Mouse (Mus musculus) heart, adult 2 months (tissue): Measurements from ENCODE around the gene Psmc3ip. TPM values are rescaled to one million over a fixed set of nuclear protein-coding genes. Genes with fewer than 3 reads are reported as not detected.

ENCODE experiments used
- DNase-seq, 2 experiments: peaks; one replicate each; pipeline ENCODE4 v3.0.0; 2021
- H3K27ac ChIP-seq: fragments of 200-600 bp; 2 replicates; pipeline ENCODE4 v1.8.1; 2022
- H3K27me3 ChIP-seq: fragments of 200-500 bp; 2 replicates; pipeline ENCODE4 v1.6.1; 2012; ENCODE audit warnings: mild to moderate bottlenecking, low read length, inconsistent platforms, mixed read lengths; ENCODE audit not compliant: control insufficient read depth, insufficient read depth
- H3K36me3 ChIP-seq: fragments of 200-500 bp; 2 replicates; pipeline ENCODE4 v1.6.1; 2012; ENCODE audit warnings: low read length, inconsistent platforms; ENCODE audit not compliant: control insufficient read depth, insufficient read depth
- H3K4me1 ChIP-seq: fragments of 200-500 bp; 2 replicates; pipeline ENCODE4 v1.6.1; 2011; ENCODE audit warnings: low read length; ENCODE audit not compliant: control insufficient read depth, insufficient read depth
- H3K4me3 ChIP-seq: fragments of 200-600 bp; 2 replicates; pipeline ENCODE4 v1.8.1; 2022
- H3K79me2 ChIP-seq: fragments of 200-500 bp; replicated peaks from 2 replicates; pipeline ENCODE4 v1.6.1; 2012; ENCODE audit warnings: mild to moderate bottlenecking, inconsistent platforms, low read length, moderate library complexity, mixed read lengths; ENCODE audit not compliant: control insufficient read depth, insufficient read depth
- H3K9ac ChIP-seq: fragments of 200-500 bp; 2 replicates; pipeline ENCODE4 v1.6.1; 2012; ENCODE audit warnings: low read depth, mild to moderate bottlenecking, control low read depth, inconsistent platforms, low read length, mixed read lengths
- CTCF ChIP-seq: fragments of 200-600 bp; IDR thresholded peaks from 2 replicates; pipeline ENCODE4 v1.8.1; 2022; ENCODE audit warnings: antibody characterized with exemption, mild to moderate bottlenecking, moderate library complexity
- EP300 ChIP-seq: fragments of 200-500 bp; IDR thresholded peaks from 2 replicates; pipeline ENCODE4 v1.6.1; 2011; ENCODE audit warnings: low read depth, low read length, control low read depth; ENCODE audit not compliant: insufficient read depth
- POLR2A ChIP-seq: fragments of 200-500 bp; IDR thresholded peaks from 2 replicates; pipeline ENCODE4 v1.6.1; 2011; ENCODE audit warnings: mild to moderate bottlenecking, low read depth, low read length, control low read depth; ENCODE audit not compliant: insufficient read depth
- whole genome bisulfite sequencing: fragments of 180-500 bp; shearing (Covaris S2); methylation state at CpG from one replicate; pipeline ENCODE4 v1.1.7; 2018; 5-methylcytosine and 5-hydroxymethylcytosine counted together
- intact Hi-C: fragments of 180-260 bp; cut with DNase I; formaldehyde crosslinking; loops from one replicate; pipeline ENCODE4 v1.15.1; 2025
- microRNA-seq, 2 experiments: library from miRNA; unstranded; fragments of <30 nt; microRNA quantifications; one replicate each; pipeline ENCODE4 v1.2.0; 2021
- polyA plus RNA-seq: library from polyadenylated mRNA; depleted of rRNA; stranded (reverse); fragments of >200 nt; gene quantifications from 2 replicates; pipeline ENCODE4 v1.2.3, GENCODE M21; 2012; rRNA removed
- total RNA-seq, 2 experiments: library from RNA; stranded (reverse); gene quantifications; 2 replicates each; pipeline ENCODE4 v1.2.3; 2021

The Psmc3ip gene
- total and polyA plus RNA-seq, 3 experiments, result 1.1 to 2.7 (median 1.6) TPM

DNA sequence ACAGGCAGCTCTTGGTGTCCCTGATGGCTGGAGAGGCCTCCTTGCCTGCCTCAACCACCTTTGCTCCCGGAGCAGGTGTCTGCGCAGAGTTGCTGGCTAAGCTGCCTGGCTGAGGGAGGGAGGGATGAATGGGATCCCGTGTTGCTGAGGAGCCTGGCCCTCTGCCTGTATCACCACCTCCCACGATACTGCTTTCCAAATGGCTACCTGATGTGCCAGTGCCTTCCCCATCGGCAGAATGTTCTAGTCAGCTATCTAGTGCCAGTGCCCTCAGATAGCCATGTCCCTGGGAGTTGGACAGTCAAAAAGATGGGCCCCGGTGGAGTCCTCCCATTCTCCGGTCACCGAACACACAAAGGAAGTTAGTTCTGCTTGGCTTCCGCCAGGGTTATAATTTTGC lies 44.9 kb downstream of the Psmc3ip start:
- intact Hi-C loops, result no loop called here

DNA sequence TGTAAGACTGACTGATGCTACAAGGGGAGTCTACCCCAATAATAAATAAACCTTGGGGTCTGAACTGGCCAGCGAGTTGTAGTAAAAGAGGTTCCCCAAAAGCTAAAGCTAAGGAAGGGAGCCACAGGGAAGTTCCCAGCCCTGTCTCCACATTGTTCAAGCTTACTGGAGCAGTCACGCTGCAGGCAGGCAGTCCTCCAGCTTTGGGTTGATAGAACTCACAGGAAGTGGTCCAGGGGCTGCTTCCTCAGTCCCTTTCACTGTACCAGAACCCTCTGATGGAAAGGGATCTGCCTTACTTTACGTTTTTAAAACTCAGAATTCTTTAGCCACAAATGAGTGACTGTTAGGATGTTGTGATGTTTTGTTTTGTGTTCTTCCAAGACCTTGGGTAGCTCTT lies 47.7 kb downstream of the Psmc3ip start:
- Histone ChIP-seq H3K27me3 (no peaks in the 10 kb centered on the region), H3K79me2 (no peaks in the 10 kb centered on the region), H3K4me1 (peaks cover 4% of the 10 kb centered on the region), H3K36me3 (peaks cover 5% of the 10 kb centered on the region), H3K9ac (no peak overlapping the region), H3K27ac (no peak overlapping the region), H3K4me3 (no peak overlapping the region)
- 68% methylated on average over 3 of the region's 3 CpGs for WGBS
- no peak for TF ChIP-seq EP300
- TF ChIP-seq POLR2A, result no peak
- TF ChIP-seq CTCF, result no peak
- intact Hi-C loops, result no loop called here
- DNase-seq, result no peak

More for the DNA sequence above, 44.9 kb downstream of the Psmc3ip start:
- DNase-seq, result no peak
- Histone ChIP-seq H3K4me3 (no peak overlapping the region), H3K9ac (no peak overlapping the region), H3K27me3 (no peaks in the 10 kb centered on the region), H3K36me3 (peaks cover 5% of the 10 kb centered on the region), H3K79me2 (no peaks in the 10 kb centered on the region), H3K4me1 (peaks cover 7% of the 10 kb centered on the region), H3K27ac (no peak overlapping the region)
- WGBS, result 55% methylated on average over 9 of the region's 9 CpGs
- TF ChIP-seq POLR2A (no peak), EP300 (no peak), CTCF (no peak)

DNA sequence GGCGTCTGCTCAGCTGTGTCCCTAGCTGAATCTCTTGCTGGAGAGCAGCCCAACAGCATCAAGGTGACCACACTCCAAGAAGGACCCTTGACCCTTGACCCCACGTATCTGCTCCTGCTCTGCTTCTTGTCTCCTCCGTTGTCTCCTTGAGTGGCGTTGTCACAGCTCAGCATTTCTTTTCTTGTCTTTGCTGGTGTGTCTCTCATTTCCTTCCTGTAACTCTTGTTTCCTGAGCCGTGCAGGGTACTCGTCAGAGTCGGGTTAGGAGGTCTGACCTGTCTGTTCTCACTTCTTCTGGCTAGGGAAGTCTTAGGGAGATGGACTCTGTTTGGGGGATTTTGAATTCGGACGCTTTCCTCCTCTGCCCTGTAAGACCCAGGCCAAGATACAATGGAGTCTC lies 48.8 kb downstream of the Psmc3ip start:
- no peak overlapping the region for H3K4me3 ChIP-seq
- WGBS, result 35% methylated on average over 9 of the region's 9 CpGs
- intact Hi-C loops, result no loop called here
- H3K27me3 ChIP-seq, result no peaks in the 10 kb centered on the region
- H3K27ac ChIP-seq, result no peak overlapping the region; the same call in 1 of the 2 replicates
- no peaks in the 10 kb centered on the region for H3K79me2 ChIP-seq
- TF ChIP-seq EP300 (no peak), CTCF (no peak), POLR2A (no peak)
- peaks cover 2% of the 10 kb centered on the region; the same call in 1 of the 2 replicates for H3K4me1 ChIP-seq
- peaks cover 5% of the 10 kb centered on the region for H3K36me3 ChIP-seq
- no peak for DNase-seq
- H3K9ac ChIP-seq, result no peak overlapping the region

DNA sequence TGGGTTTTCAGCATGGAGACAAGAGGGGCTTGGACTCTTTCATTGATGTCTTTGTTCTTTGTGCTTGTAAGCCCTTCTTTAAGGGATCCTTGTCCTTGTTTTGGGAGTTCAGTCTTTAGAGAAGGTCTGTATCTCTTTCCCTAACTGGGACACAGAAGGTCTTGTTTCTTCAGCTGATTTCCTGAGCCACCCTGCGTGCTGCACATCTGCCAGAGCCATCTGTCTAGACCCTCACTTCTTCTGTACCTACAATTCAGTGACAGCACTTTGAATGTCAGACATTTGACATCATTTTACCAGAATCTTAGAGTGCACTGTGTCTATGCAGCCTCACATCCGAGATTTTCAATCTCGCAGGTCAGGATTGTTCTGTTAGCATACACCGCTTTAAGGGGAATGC lies 49.4 kb downstream of the Psmc3ip start:
- TF ChIP-seq POLR2A (no peak), EP300 (no peak), CTCF (no peak)
- H3K4me1 ChIP-seq, result peaks cover 2% of the 10 kb centered on the region; the same call in 1 of the 2 replicates
- 83% methylated on average over 4 of the region's 4 CpGs for WGBS
- no peak for DNase-seq
- intact Hi-C loops, result no loop called here
- H3K9ac ChIP-seq, result no peak overlapping the region
- H3K27me3 ChIP-seq, result no peaks in the 10 kb centered on the region
- H3K36me3 ChIP-seq, result peaks cover 5% of the 10 kb centered on the region
- H3K27ac ChIP-seq, result no peak overlapping the region
- H3K79me2 ChIP-seq, result no peaks in the 10 kb centered on the region
- no peak overlapping the region for H3K4me3 ChIP-seq

Small RNA genes lying within 50 kb of the gene (microRNA-seq; reads per million reads assigned to microRNA genes)
- gene Gm27626, result 0 to 0.77 reads per million in 2 experiments

Other genes with a start within 250 kb of the Psmc3ip start
- 10 to 100 TPM; 58.6 to 65.2 TPM for gene Stat5b, start 244.7 kb downstream of the Psmc3ip start, total RNA-seq
- gene Stat5b, start 244.7 kb downstream of the Psmc3ip start, polyA plus RNA-seq, result 35.4 and 50.7 TPM in 2 replicates
- gene Stat5a, start 236.1 kb downstream of the Psmc3ip start, total RNA-seq, result 10 to 100 TPM; 20.3 to 22.3 TPM
- 24.3 and 26.6 TPM in 2 replicates for gene Stat5a, start 236.1 kb downstream of the Psmc3ip start, polyA plus RNA-seq
- gene Stat3, start 155.9 kb downstream of the Psmc3ip start, total RNA-seq, result 10 to 100 TPM; 93.0 to 94.7 TPM
- gene Stat3, start 155.9 kb downstream of the Psmc3ip start, polyA plus RNA-seq, result 85.8 and 134 TPM in 2 replicates
- gene Cavin1, start 124.5 kb downstream of the Psmc3ip start, total RNA-seq, result 100 to 1,000 TPM; 219 to 225 TPM
- 114 and 135 TPM in 2 replicates for gene Cavin1, start 124.5 kb downstream of the Psmc3ip start, polyA plus RNA-seq
- 10 to 100 TPM; 89.6 to 92.6 TPM for gene Atp6v0a1, start 86.0 kb downstream of the Psmc3ip start, total RNA-seq
- gene Atp6v0a1, start 86.0 kb downstream of the Psmc3ip start, polyA plus RNA-seq, result 77.4 and 85.9 TPM in 2 replicates
- gene Naglu, start 25.4 kb downstream of the Psmc3ip start, total RNA-seq, result 1 to 10 TPM; 7.4 to 8.3 TPM
- 11.0 and 14.3 TPM in 2 replicates for gene Naglu, start 25.4 kb downstream of the Psmc3ip start, polyA plus RNA-seq
- gene Hsd17b1, start 17.0 kb downstream of the Psmc3ip start, total RNA-seq, result under 1 TPM; 0.47 to 0.70 TPM
- 0.32 and 0.55 TPM in 2 replicates for gene Hsd17b1, start 17.0 kb downstream of the Psmc3ip start, polyA plus RNA-seq
- 10 to 100 TPM; 15.8 to 17.5 TPM for gene Coasy, start 12.9 kb downstream of the Psmc3ip start, total RNA-seq
- 22.1 and 24.6 TPM in 2 replicates for gene Coasy, start 12.9 kb downstream of the Psmc3ip start, polyA plus RNA-seq
- 10 to 100 TPM; 18.1 to 21.3 TPM for gene Mlx, start 8.2 kb downstream of the Psmc3ip start, total RNA-seq
- gene Mlx, start 8.2 kb downstream of the Psmc3ip start, polyA plus RNA-seq, result 23.0 and 45.2 TPM in 2 replicates
- gene Retreg3, start 24.5 kb upstream of the Psmc3ip start, total RNA-seq, result 10 to 100 TPM; 28.5 to 31.0 TPM
- 31.8 and 53.1 TPM in 2 replicates for gene Retreg3, start 24.5 kb upstream of the Psmc3ip start, polyA plus RNA-seq
- gene Tubg1, start 24.5 kb upstream of the Psmc3ip start, total RNA-seq, result 10 to 100 TPM; 22.7 to 23.6 TPM
- gene Tubg1, start 24.5 kb upstream of the Psmc3ip start, polyA plus RNA-seq, result 14.2 and 17.2 TPM in 2 replicates
- 1 to 10 TPM; 3.5 TPM for gene Tubg2, start 60.5 kb upstream of the Psmc3ip start, total RNA-seq
- 2.1 and 2.9 TPM in 2 replicates for gene Tubg2, start 60.5 kb upstream of the Psmc3ip start, polyA plus RNA-seq
- 1 to 10 TPM; 1.3 to 1.5 TPM for gene Cntnap1, start 75.1 kb upstream of the Psmc3ip start, total RNA-seq
- 3.1 and 4.0 TPM in 2 replicates for gene Cntnap1, start 75.1 kb upstream of the Psmc3ip start, polyA plus RNA-seq
- gene Plekhh3, start 75.9 kb upstream of the Psmc3ip start, total RNA-seq, result 10 to 100 TPM; 14.3 to 28.1 TPM
- 24.4 and 26.7 TPM in 2 replicates for gene Plekhh3, start 75.9 kb upstream of the Psmc3ip start, polyA plus RNA-seq
- not detected for gene Ccr10, start 80.0 kb upstream of the Psmc3ip start, total RNA-seq
- 0.14 TPM in 1 of 2 replicates, not detected in the other for gene Ccr10, start 80.0 kb upstream of the Psmc3ip start, polyA plus RNA-seq
- gene Ezh1, start 131.0 kb upstream of the Psmc3ip start, total RNA-seq, result 10 to 100 TPM; 29.8 to 31.4 TPM
- gene Ezh1, start 131.0 kb upstream of the Psmc3ip start, polyA plus RNA-seq, result 26.1 and 34.1 TPM in 2 replicates
- 10 to 100 TPM; 89.1 to 90.3 TPM for gene Ramp2, start 150.6 kb upstream of the Psmc3ip start, total RNA-seq
- 130 and 172 TPM in 2 replicates for gene Ramp2, start 150.6 kb upstream of the Psmc3ip start, polyA plus RNA-seq
- gene Vps25, start 158.3 kb upstream of the Psmc3ip start, total RNA-seq, result 10 to 100 TPM; 82.5 to 90.1 TPM
- gene Vps25, start 158.3 kb upstream of the Psmc3ip start, polyA plus RNA-seq, result 83.2 and 96.8 TPM in 2 replicates
- gene Wnk4, start 165.1 kb upstream of the Psmc3ip start, total RNA-seq, result 10 to 100 TPM in 1 of 2 experiments, 1 to 10 TPM in 1; 9.2 to 12.6 TPM
- gene Wnk4, start 165.1 kb upstream of the Psmc3ip start, polyA plus RNA-seq, result 12.1 and 13.9 TPM in 2 replicates
- under 1 TPM; 0.23 to 0.36 TPM for gene Cntd1, start 183.6 kb upstream of the Psmc3ip start, total RNA-seq
- gene Cntd1, start 183.6 kb upstream of the Psmc3ip start, polyA plus RNA-seq, result 0.06 and 0.12 TPM in 2 replicates
- gene Coa3, start 183.7 kb upstream of the Psmc3ip start, total RNA-seq, result 100 to 1,000 TPM in 1 of 2 experiments, 10 to 100 TPM in 1; 88.4 to 101 TPM
- 153 and 302 TPM in 2 replicates for gene Coa3, start 183.7 kb upstream of the Psmc3ip start, polyA plus RNA-seq
- 10 to 100 TPM; 86.3 to 86.5 TPM for gene Becn1, start 206.8 kb upstream of the Psmc3ip start, total RNA-seq
- gene Becn1, start 206.8 kb upstream of the Psmc3ip start, polyA plus RNA-seq, result 36.1 and 43.7 TPM in 2 replicates
- gene Psme3, start 220.8 kb upstream of the Psmc3ip start, total RNA-seq, result 100 to 1,000 TPM in 1 of 2 experiments, 10 to 100 TPM in 1; 81.9 to 112 TPM
- gene Psme3, start 220.8 kb upstream of the Psmc3ip start, polyA plus RNA-seq, result 55.5 and 69.1 TPM in 2 replicates
- 1 to 10 TPM; 1.6 to 2.2 TPM for gene Aoc2, start 229.6 kb upstream of the Psmc3ip start, total RNA-seq
- 1.9 and 2.3 TPM in 2 replicates for gene Aoc2, start 229.6 kb upstream of the Psmc3ip start, polyA plus RNA-seq
- gene Aoc3, start 235.2 kb upstream of the Psmc3ip start, total RNA-seq, result 10 to 100 TPM; 11.5 to 13.3 TPM
- 21.8 and 22.0 TPM in 2 replicates for gene Aoc3, start 235.2 kb upstream of the Psmc3ip start, polyA plus RNA-seq